Mouse (Mus musculus) stomach, postnatal 0 days (tissue): ENCODE measurements around the gene Batf2.

Experiments used
- CTCF ChIP-seq: IDR thresholded peaks from 2 replicates; pipeline ENCODE4 v1.5.1; 2016; ENCODE audit warnings: antibody characterized with exemption, low read depth, mild to moderate bottlenecking, moderate library complexity
- EP300 ChIP-seq: optimal IDR thresholded peaks from 2 replicates; pipeline ENCODE3; 2016; ENCODE audit warnings: antibody characterized with exemption

- TF ChIP-seq CTCF (0 out of 2 replicates have a peak, but pooled peaks have one; percentile 12), EP300 (no peak)
These were observed 12.9 kb upstream of the Batf2 start, which contains the start of gene Snx15 for GRCm38 (mm10) chr19:6127760-6128341.
